Mouse (Mus musculus): ENCODE measurements around the gene Tmem258. TPM values are rescaled to one million over a fixed set of nuclear protein-coding genes. Genes with fewer than 3 reads are reported as not detected.

The Tmem258 gene
- polyA plus RNA-seq, 1 experiment = 291 TPM

DNA sequence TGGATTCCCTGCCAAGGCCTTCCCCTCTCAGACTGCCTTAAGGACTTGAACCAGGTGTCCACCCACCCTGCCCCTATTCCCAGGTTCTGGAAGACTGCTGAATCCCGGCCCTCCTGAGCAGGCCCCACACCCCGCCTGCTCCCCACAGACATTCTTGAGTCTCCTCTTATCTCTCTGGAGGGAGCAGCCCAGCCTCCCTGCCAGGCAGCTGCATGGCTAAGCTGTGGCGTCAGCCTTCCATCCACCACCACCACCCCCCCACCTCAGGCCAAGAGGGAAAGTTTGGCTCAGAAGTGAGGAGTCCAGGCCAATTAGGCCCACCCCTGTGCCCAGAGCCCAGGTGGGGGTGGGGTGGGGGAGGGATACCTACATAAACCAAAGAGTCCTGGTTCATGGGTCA, 34.7 kb downstream of the Tmem258 start:
- no peak for TF ChIP-seq CEBPB (IDR thresholded peaks at IDR 0.05; ENCODE audit: insufficient read depth, poor library complexity, severe bottlenecking)
- peak in 2 of 3 experiments; percentile 4 to 62 for TF ChIP-seq MYOD1 (IDR thresholded peaks at IDR 0.05; ENCODE audit: control insufficient read depth in 1 of 3, insufficient read length in 2 of 3, low read depth in 2 of 3)
- TF ChIP-seq MYOG (IDR thresholded peaks at IDR 0.05; ENCODE audit: control insufficient read depth in 1 of 3, insufficient read depth in 1 of 3, insufficient read length in 2 of 3, low read depth in 2 of 3) = peak in 2 of 3 experiments; percentile 49 to 78
- no peak for TF ChIP-seq MAX (IDR thresholded peaks at IDR 0.05; ENCODE audit: low read depth)

DNA sequence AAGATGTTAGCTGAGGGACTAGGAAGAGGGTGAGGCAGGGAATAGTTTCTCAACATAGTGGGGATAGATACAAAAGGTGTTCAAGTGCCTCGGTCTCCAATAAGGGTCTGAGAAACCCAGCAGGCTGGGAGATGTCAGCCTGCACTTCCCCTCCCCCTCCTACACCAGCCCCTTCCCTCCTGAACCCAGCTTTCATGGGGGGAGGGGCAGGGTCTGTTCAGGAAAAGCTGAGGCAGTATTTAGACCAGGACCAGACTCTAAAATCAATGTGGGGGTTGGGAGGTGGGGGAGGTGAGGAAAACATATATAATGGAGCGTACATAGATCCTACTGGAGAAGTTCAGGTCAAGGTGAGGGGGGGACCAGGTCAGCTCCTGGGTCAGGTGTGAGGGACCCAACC, 35.6 kb downstream of the Tmem258 start:
- H3K36me3 ChIP-seq (ENCODE audit: control insufficient read depth, insufficient read depth) = no peaks in the 10 kb centered on the region
- peak overlapping the region; percentile 5 for H3K4me3 ChIP-seq
- no peaks in the 10 kb centered on the region for H3K79me2 ChIP-seq (ENCODE audit: control insufficient read depth, insufficient read depth)
- H3ac ChIP-seq (ENCODE audit: control insufficient read depth, insufficient read length) = no peak overlapping the region
- H3K4me2 ChIP-seq (ENCODE audit: low read depth) = no peak overlapping the region
- TF ChIP-seq POLR2AphosphoS2 (IDR thresholded peaks at IDR 0.05; ENCODE audit: insufficient read length, low read depth) = no peak
- TF ChIP-seq MYOD1 (IDR thresholded peaks at IDR 0.05; ENCODE audit: control insufficient read depth in 1 of 3, insufficient read length in 2 of 3, low read depth in 2 of 3) = no peak
- TF ChIP-seq POLR2A (IDR thresholded peaks at IDR 0.05; ENCODE audit: insufficient read length, low read depth) = no peak
- TF ChIP-seq TCF12 (IDR thresholded peaks at IDR 0.05; ENCODE audit: insufficient read depth, poor library complexity, severe bottlenecking) = no peak
- no peak for TF ChIP-seq TCF3 (IDR thresholded peaks at IDR 0.05; ENCODE audit: insufficient read length, low read depth)
- no peak for TF ChIP-seq E2F4 (IDR thresholded peaks at IDR 0.05; ENCODE audit: insufficient read depth)
- TF ChIP-seq SRF (IDR thresholded peaks at IDR 0.05; ENCODE audit: control insufficient read depth, insufficient read length, low read depth) = no peak
- TF ChIP-seq MYOG (IDR thresholded peaks at IDR 0.05; ENCODE audit: control insufficient read depth in 1 of 3, insufficient read depth in 1 of 3, insufficient read length in 2 of 3, low read depth in 2 of 3) = no peak
- TF ChIP-seq CEBPB (IDR thresholded peaks at IDR 0.05; ENCODE audit: insufficient read depth, poor library complexity, severe bottlenecking) = no peak
- TF ChIP-seq USF1 (IDR thresholded peaks at IDR 0.05; ENCODE audit: low read depth) = no peak
- TF ChIP-seq REST (IDR thresholded peaks at IDR 0.05; ENCODE audit: insufficient read depth, insufficient read length) = no peak
- no peak for TF ChIP-seq MAX (IDR thresholded peaks at IDR 0.05; ENCODE audit: low read depth)
- peaks cover 8% of the 10 kb centered on the region for H3K27me3 ChIP-seq (ENCODE audit: control insufficient read depth, insufficient read depth, insufficient read length)

More for the DNA sequence above, 34.7 kb downstream of the Tmem258 start:
- Histone ChIP-seq H3ac (ENCODE audit: control insufficient read depth, insufficient read length) (no peak overlapping the region), H3K79me2 (ENCODE audit: control insufficient read depth, insufficient read depth) (no peaks in the 10 kb centered on the region), H3K4me2 (ENCODE audit: low read depth) (no peak overlapping the region), H3K4me3 (no peak overlapping the region), H3K27me3 (ENCODE audit: control insufficient read depth, insufficient read depth, insufficient read length) (peaks cover 17% of the 10 kb centered on the region), H3K36me3 (ENCODE audit: control insufficient read depth, insufficient read depth) (no peaks in the 10 kb centered on the region)

DNA sequence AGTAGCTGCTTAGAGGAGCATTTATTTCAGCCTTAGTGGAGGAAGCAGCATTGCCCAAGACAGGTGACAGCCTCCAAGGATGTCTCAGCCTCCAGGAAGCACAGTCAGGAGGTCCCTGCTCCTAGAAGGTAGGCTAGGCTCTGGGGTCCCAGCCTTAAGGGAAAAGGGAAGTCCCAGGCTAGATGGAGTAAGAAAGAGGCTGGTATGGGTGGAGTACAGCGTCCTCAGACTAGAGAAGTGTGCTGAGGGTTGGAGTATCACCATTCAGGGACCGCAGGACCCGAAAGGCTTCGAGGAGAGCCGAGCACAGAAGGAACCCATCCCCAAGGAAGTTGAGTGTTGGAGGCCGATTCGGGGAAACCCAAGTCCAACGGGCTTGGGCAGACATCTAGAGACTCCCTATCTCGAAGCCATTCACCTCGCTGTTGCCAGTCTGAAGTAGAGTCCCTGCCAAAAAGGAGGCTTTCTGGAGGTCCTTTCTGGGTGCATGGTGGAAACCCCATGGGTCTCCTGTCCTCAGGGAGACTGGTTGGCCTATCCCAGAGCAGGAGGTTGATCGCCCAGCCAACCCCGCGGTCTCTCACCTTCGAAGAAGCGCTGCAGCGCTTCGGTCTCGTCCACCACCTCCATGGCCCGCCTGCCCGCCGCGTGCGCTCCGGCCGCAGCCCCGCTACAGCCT, 36.3 kb downstream of the Tmem258 start:
- Histone ChIP-seq H3K27me3 (ENCODE audit: control insufficient read depth, insufficient read depth, insufficient read length) (peaks cover 4% of the 10 kb centered on the region), H3K4me3 (peak overlapping the region; percentile 5), H3K4me2 (ENCODE audit: low read depth) (peak overlapping the region; percentile 53), H3K79me2 (ENCODE audit: control insufficient read depth, insufficient read depth) (no peaks in the 10 kb centered on the region), H3K36me3 (ENCODE audit: control insufficient read depth, insufficient read depth) (no peaks in the 10 kb centered on the region), H3ac (ENCODE audit: control insufficient read depth, insufficient read length) (no peak overlapping the region)
- TF ChIP-seq E2F4 (IDR thresholded peaks at IDR 0.05; ENCODE audit: insufficient read depth) (no peak), SRF (IDR thresholded peaks at IDR 0.05; ENCODE audit: control insufficient read depth, insufficient read length, low read depth) (no peak), TCF3 (IDR thresholded peaks at IDR 0.05; ENCODE audit: insufficient read length, low read depth) (no peak), REST (IDR thresholded peaks at IDR 0.05; ENCODE audit: insufficient read depth, insufficient read length) (no peak), POLR2AphosphoS2 (IDR thresholded peaks at IDR 0.05; ENCODE audit: insufficient read length, low read depth) (no peak), TCF12 (IDR thresholded peaks at IDR 0.05; ENCODE audit: insufficient read depth, poor library complexity, severe bottlenecking) (no peak), MYOG (IDR thresholded peaks at IDR 0.05; ENCODE audit: control insufficient read depth in 1 of 3, insufficient read depth in 1 of 3, insufficient read length in 2 of 3, low read depth in 2 of 3) (no peak), MAX (IDR thresholded peaks at IDR 0.05; ENCODE audit: low read depth) (no peak), USF1 (IDR thresholded peaks at IDR 0.05; ENCODE audit: low read depth) (no peak), CEBPB (IDR thresholded peaks at IDR 0.05; ENCODE audit: insufficient read depth, poor library complexity, severe bottlenecking) (no peak), MYOD1 (IDR thresholded peaks at IDR 0.05; ENCODE audit: control insufficient read depth in 1 of 3, insufficient read length in 2 of 3, low read depth in 2 of 3) (no peak), POLR2A (IDR thresholded peaks at IDR 0.05; ENCODE audit: insufficient read length, low read depth) (no peak)

DNA sequence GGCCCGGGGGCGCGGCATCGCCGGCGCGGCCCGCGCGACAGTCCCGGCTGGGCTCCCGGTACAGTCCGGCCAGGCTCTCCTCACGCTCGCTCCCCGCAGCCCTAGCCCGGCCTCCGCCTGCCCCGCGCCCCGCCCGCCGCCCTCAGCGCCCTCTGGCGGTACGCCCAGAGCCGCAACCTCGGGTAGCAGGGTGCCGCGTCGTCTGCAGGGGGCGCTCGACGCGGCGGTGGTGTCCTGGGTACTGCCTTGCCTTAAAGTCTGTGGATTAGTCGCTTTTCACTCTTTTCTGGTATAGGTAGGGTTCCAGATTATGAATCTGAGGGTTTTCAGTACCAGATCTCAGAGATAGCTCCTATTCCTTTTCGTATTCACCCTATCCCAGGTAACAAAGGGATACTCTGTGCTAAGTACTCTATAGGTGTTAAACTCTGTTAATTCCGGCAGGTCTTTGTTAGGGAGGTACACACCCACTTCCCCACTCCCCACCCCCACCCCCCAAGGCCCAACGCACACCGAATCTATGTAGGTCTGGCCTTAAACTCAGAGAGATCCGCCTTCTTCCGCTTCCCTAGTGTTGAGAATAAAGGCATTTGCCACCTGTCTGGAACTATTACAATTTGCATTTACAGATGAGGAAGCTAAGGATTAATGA, 37.0 kb downstream of the Tmem258 start, which contains the start of gene Myrf:
TSS of gene Myrf (minus strand) at position 95 of the 652 bp plus-strand sequence.
- TF ChIP-seq MYOG (IDR thresholded peaks at IDR 0.05; ENCODE audit: control insufficient read depth in 1 of 3, insufficient read depth in 1 of 3, insufficient read length in 2 of 3, low read depth in 2 of 3) = peak in 1 of 3 experiments; percentile 29
- TF ChIP-seq REST (IDR thresholded peaks at IDR 0.05; ENCODE audit: insufficient read depth, insufficient read length) = no peak
- TF ChIP-seq USF1 (IDR thresholded peaks at IDR 0.05; ENCODE audit: low read depth) = no peak
- H3K4me2 ChIP-seq (ENCODE audit: low read depth) = peak within 1 kb of the TSS; percentile 53
- H3K36me3 ChIP-seq (ENCODE audit: control insufficient read depth, insufficient read depth) = no peaks in the 10 kb centered on the region
- H3ac ChIP-seq (ENCODE audit: control insufficient read depth, insufficient read length) = no peak within 1 kb of the TSS
- no peaks in the 10 kb centered on the region for H3K79me2 ChIP-seq (ENCODE audit: control insufficient read depth, insufficient read depth)
- peak within 1 kb of the TSS; percentile 5 for H3K4me3 ChIP-seq
- no peaks in the 10 kb centered on the region for H3K27me3 ChIP-seq (ENCODE audit: control insufficient read depth, insufficient read depth, insufficient read length)

DNA sequence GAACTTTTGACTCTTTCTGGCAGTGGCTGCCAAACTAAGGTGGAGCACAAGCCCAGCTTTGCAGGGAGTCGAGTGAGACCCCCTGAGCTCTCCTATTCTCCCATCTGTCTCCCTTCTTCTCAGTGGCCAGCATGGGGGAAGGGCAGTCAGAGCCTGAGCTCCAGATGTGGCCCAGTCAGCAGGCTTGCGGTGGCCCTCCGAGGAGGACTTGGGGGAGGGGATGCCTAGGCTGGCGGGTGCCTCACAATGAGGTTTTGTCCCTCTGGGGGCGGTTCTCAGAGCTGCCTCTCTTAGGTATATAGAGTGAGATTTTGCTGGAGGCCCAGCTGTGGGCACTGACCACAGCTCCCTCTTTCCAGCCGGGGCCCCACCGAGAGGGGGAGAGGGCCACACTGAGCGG, 39.1 kb downstream of the Tmem258 start:
- Histone ChIP-seq H3ac (ENCODE audit: control insufficient read depth, insufficient read length) (no peak overlapping the region), H3K36me3 (ENCODE audit: control insufficient read depth, insufficient read depth) (no peaks in the 10 kb centered on the region), H3K27me3 (ENCODE audit: control insufficient read depth, insufficient read depth, insufficient read length) (no peaks in the 10 kb centered on the region), H3K4me2 (ENCODE audit: low read depth) (no peak overlapping the region), H3K79me2 (ENCODE audit: control insufficient read depth, insufficient read depth) (no peaks in the 10 kb centered on the region), H3K4me3 (no peak overlapping the region)
- TF ChIP-seq REST (IDR thresholded peaks at IDR 0.05; ENCODE audit: insufficient read depth, insufficient read length) (no peak), SRF (IDR thresholded peaks at IDR 0.05; ENCODE audit: control insufficient read depth, insufficient read length, low read depth) (no peak), MYOG (IDR thresholded peaks at IDR 0.05; ENCODE audit: control insufficient read depth in 1 of 3, insufficient read depth in 1 of 3, insufficient read length in 2 of 3, low read depth in 2 of 3) (no peak), CEBPB (IDR thresholded peaks at IDR 0.05; ENCODE audit: insufficient read depth, poor library complexity, severe bottlenecking) (no peak), TCF3 (IDR thresholded peaks at IDR 0.05; ENCODE audit: insufficient read length, low read depth) (no peak), POLR2A (IDR thresholded peaks at IDR 0.05; ENCODE audit: insufficient read length, low read depth) (no peak), MAX (IDR thresholded peaks at IDR 0.05; ENCODE audit: low read depth) (no peak)
